Mouse (Mus musculus) frontal cortex, adult 2 months (tissue): Measurements from ENCODE around the gene Idh1. TPM values are rescaled to one million over a fixed set of nuclear protein-coding genes. Genes with fewer than 3 reads are reported as not detected.

Experiments used
- DNase-seq, 2 experiments: peaks; one replicate each; pipeline ENCODE4 v3.0.0; 2022; ENCODE audit warnings: low spot score in 1 of 2; ENCODE audit errors: extremely low spot score in 1 of 2
- polyA plus RNA-seq: library from polyadenylated mRNA; depleted of rRNA; stranded (reverse); fragments of >200 nt; gene quantifications from 2 replicates; pipeline ENCODE4 v1.2.3, GENCODE M21; 2012; rRNA removed

Idh1 gene
- polyA plus RNA-seq, 1 experiment = 47.7 TPM

DNA sequence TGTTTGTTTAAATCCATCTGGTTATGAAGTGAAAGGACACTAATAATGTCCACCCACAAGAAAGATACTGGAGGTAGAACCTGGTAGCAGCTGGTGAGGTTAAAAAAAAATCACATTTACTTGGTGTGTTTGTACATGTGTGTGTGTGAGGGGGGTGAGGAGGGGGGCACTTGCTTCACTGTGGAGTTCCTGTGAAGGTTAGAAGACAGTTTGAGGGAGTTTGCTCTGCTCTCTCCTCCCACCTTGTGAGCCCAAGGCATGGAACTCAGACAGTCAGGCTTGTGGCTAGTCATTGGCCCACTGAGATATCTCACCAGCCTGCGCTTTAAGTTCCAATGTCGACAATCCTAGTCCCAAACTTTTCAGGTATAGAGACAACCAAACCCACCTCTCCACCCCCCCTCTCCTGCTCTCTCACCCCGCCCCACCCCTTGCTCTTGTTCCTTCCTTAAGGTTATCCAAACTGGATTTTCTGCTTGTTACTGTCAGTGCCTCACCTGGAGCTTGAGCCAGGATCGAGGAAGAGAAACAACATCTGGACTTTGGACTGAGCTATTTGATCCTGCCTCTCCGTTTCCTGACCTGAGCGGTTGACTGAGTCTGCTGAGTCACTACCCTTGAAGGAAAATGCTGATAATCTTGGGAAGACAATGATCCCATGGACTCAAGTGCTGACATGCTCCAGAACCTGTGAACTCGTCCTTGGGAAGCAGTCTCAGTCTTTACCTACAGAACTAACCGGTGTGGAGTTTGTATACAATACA lies 68.0 kb downstream of the Idh1 start:
- DNase-seq = no peak

DNA sequence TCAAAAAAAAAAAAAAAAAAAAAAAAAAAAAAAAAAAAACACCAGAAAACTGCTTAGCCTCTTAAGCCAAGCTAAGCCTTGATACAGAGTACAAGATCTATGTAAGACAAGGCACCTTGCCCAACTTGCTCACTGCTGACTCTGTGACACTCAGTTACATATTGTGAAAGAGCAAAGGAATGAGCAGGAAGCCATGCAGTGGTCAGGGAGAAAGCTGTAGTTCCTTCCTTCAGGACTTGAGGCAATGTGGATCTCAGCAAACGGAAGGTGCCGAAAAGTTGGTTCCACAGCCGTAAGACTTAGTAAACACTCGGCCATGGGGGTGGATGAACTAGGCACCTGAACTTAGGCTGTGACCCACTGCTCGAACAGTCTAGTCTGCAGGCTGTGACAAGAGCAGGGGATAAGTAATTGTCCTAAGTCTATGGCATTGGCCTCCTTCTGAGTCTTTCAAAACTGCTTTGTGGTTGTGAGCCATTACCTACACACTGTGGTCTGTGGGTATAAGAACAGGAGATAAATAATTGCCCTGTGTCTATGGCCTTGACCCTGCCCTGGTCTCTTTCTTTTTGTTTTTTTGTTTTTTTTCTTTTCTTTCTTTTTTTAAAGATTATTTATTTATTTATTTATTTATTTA lies 72.6 kb downstream of the Idh1 start:
- DNase-seq = no peak

- DNase-seq = no peak
Observed at GRCm38 (mm10) chr1:65112807-65113196, 73.5 kb downstream of the Idh1 start.

GRCm38 (mm10) chr1:65112031-65112806 lies 74.1 kb downstream of the Idh1 start:
- peak; percentile 30 to 90 for DNase-seq

DNA sequence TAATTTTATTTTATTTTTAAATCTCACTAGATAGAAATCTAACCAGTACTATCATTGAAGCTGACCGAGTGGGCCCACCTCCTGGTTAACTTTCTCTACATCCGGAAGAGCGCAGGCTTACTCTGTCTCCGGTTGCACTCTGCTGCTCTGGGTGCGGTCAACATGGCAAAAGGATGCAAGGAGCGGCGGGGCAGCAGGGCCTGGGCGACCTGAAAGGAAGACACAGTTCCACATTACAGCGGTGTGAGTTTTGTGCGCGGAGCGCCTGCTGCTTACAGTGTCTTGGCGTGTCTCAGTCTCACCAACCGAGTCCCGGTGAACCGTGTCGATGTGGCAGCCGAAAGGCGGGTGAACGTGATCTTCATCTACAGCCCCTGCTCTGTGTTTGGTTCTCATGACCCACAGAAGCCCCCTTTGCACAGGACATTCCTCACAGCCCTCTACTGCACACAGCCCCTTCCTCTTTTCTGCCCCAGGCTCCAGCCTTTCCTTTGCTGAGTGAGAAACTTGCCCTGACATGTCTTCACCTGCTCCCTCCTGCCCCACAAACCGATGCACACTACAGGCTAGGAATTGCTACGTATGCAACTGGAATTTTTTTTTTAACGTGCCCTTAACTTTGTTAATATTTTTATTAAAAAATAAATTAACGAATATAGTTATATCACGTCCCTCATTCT lies 76.4 kb downstream of the Idh1 start:
- no peak for DNase-seq

DNA sequence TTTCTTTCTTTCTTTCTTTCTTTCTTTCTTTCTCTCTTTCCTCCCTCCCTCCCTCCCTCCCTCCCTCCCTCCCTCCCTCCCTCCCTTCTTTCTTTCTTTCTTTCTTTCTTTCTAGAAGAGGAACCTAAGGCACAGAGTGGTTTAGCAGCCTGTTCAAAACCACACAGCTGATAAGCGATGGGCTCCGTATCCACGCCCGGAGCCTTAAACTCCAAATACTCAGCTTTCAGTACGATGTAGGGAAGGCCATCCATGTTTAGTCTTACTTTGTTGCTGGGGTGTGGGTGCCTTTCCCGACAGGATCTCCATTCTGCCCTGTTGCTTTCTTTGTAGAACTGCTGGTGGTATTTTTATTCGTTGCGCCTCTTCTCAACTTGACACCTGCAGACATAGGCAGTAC lies 77.1 kb downstream of the Idh1 start:
- DNase-seq = no peak

Other genes starting within 250 kb of the Idh1 start
- gene Plekhm3, start 229.7 kb downstream of the Idh1 start, polyA plus RNA-seq = 13.3 and 15.1 TPM in 2 replicates
- not detected in 2 replicates for gene Akr1cl, start 153.7 kb downstream of the Idh1 start, polyA plus RNA-seq
- not detected in 2 replicates for gene Cryge, start 135.4 kb downstream of the Idh1 start, polyA plus RNA-seq
- not detected in 2 replicates for gene Crygd, start 123.0 kb downstream of the Idh1 start, polyA plus RNA-seq
- gene Crygc, start 112.8 kb downstream of the Idh1 start, polyA plus RNA-seq = not detected in 2 replicates
- gene Crygb, start 104.2 kb downstream of the Idh1 start, polyA plus RNA-seq = not detected in 2 replicates
- gene Cryga, start 83.1 kb downstream of the Idh1 start, polyA plus RNA-seq = 1.4 and 1.7 TPM in 2 replicates
- 0.99 and 1.9 TPM in 2 replicates for gene Gm28845, start 66.9 kb downstream of the Idh1 start, polyA plus RNA-seq
- 7.1 and 9.2 TPM in 2 replicates for gene D630023F18Rik, start 63.3 kb downstream of the Idh1 start, polyA plus RNA-seq
- 12.1 and 13.9 TPM in 2 replicates for gene Pikfyve, start 183 bp upstream of the Idh1 start, polyA plus RNA-seq
- 0.74 and 1.9 TPM in 2 replicates for gene Pth2r, start 95.6 kb upstream of the Idh1 start, polyA plus RNA-seq